Mouse (Mus musculus) gastrocnemius, postnatal 36 days (tissue): ENCODE results near the gene Gm37419. TPM values are rescaled to one million over a fixed set of nuclear protein-coding genes. Genes with fewer than 3 reads are reported as not detected.

ENCODE experiments used
- DNase-seq, 2 experiments: peaks; one replicate each; pipeline ENCODE4 v3.0.0; 2022
- intact Hi-C: fragments of 180-260 bp; cut with DNase I; formaldehyde crosslinking; loops from one replicate; pipeline ENCODE4 v1.15.1; 2025
- long read RNA-seq, 2 experiments: library from polyadenylated mRNA; stranded (forward); transcript quantifications; one replicate each; pipeline ENCODE4 v2.0.0; 2021
- total RNA-seq, 2 experiments: library from RNA; stranded (reverse); gene quantifications; 2 replicates each; pipeline ENCODE4 v1.2.3; 2021

The Gm37419 gene
- total RNA-seq: not detected
- long read RNA-seq, experiment 1: 0 reads
- long read RNA-seq, experiment 2: 0 reads

- DNase-seq: peak; percentile 82 to 84
- intact Hi-C loops: loop anchor here (5.0 kb wide), 1 partner anchor 359 kb away; no protein-coding TSS in a partner anchor
Measured at GRCm38 (mm10) chr16:23988466-23989208, at the start of gene Gm37419, which contains the start of gene Bcl6. Gm37419 (plus strand) TSS chr16:23988482. Bcl6 (minus strand) TSS chr16:23988852.

- intact Hi-C loops: no loop called here
- no peak for DNase-seq
Measured at GRCm38 (mm10) chr16:23944801-23945200, 43.5 kb upstream of the Gm37419 start.

GRCm38 (mm10) chr16:23947654-23948053 is 40.6 kb upstream of the Gm37419 start:
- intact Hi-C loops: no loop called here
- DNase-seq: no peak

GRCm38 (mm10) chr16:23952101-23952727 is 36.1 kb upstream of the Gm37419 start:
- intact Hi-C loops: loop anchor here (2.0 to 5.0 kb wide), 4 partner anchors 50 to 865 kb away; no protein-coding TSS in a partner anchor
- DNase-seq: no peak

- no peak for DNase-seq
- intact Hi-C loops: loop anchor here (2.0 to 5.0 kb wide), 4 partner anchors 51 to 866 kb away; no protein-coding TSS in a partner anchor
Measured at GRCm38 (mm10) chr16:23953189-23953958, 34.9 kb upstream of the Gm37419 start.

GRCm38 (mm10) chr16:23953959-23954260 is 34.4 kb upstream of the Gm37419 start:
- intact Hi-C loops: loop anchor here (2.0 to 5.0 kb wide), 4 partner anchors 52 to 867 kb away; no protein-coding TSS in a partner anchor
- no peak for DNase-seq

GRCm38 (mm10) chr16:23958938-23959337 is 29.3 kb upstream of the Gm37419 start:
- intact Hi-C loops: no loop called here
- no peak for DNase-seq

GRCm38 (mm10) chr16:23962401-23962800 is 25.9 kb upstream of the Gm37419 start:
- intact Hi-C loops: loop anchor here (5.0 kb wide), 2 partner anchors 1305 to 1390 kb away; no protein-coding TSS in a partner anchor
- no peak for DNase-seq

- intact Hi-C loops: loop anchor here (5.0 kb wide), 2 partner anchors 1303 to 1388 kb away; no protein-coding TSS in a partner anchor
- no peak for DNase-seq
Measured at GRCm38 (mm10) chr16:23963896-23964668, 24.2 kb upstream of the Gm37419 start.

GRCm38 (mm10) chr16:23964706-23965367 is 23.4 kb upstream of the Gm37419 start:
- DNase-seq: no peak
- intact Hi-C loops: loop anchor here (5.0 kb wide), 2 partner anchors 1302 to 1387 kb away; no protein-coding TSS in a partner anchor

GRCm38 (mm10) chr16:23966066-23966465 is 22.2 kb upstream of the Gm37419 start:
- no peak for DNase-seq
- intact Hi-C loops: no loop called here

- no peak for DNase-seq
- intact Hi-C loops: no loop called here
Measured at GRCm38 (mm10) chr16:23967301-23967700, 21.0 kb upstream of the Gm37419 start.

- intact Hi-C loops: no loop called here
- DNase-seq: no peak
Measured at GRCm38 (mm10) chr16:23968888-23969287, 19.4 kb upstream of the Gm37419 start.

GRCm38 (mm10) chr16:23969919-23970318 is 18.4 kb upstream of the Gm37419 start:
- intact Hi-C loops: no loop called here
- no peak for DNase-seq

GRCm38 (mm10) chr16:23972126-23972740 is 16.0 kb upstream of the Gm37419 start:
- DNase-seq: no peak
- intact Hi-C loops: no loop called here

GRCm38 (mm10) chr16:23972901-23973300 is 15.4 kb upstream of the Gm37419 start:
- DNase-seq: no peak
- intact Hi-C loops: no loop called here

- intact Hi-C loops: no loop called here
Measured at GRCm38 (mm10) chr16:23973635-23974367, 14.5 kb upstream of the Gm37419 start.

GRCm38 (mm10) chr16:23976196-23976595 is 12.1 kb upstream of the Gm37419 start:
- no peak for DNase-seq

More at GRCm38 (mm10) chr16:23973635-23974367, 14.5 kb upstream of the Gm37419 start:
- DNase-seq: no peak

More at GRCm38 (mm10) chr16:23976196-23976595, 12.1 kb upstream of the Gm37419 start:
- intact Hi-C loops: no loop called here
